Comparison of ENCODE assay signal across 14 mouse cellular contexts in genomic region chr14:117520706-117521105, GRCm38 (mm10).
"Had no signal": no experiment of that assay in that cellular context is flagged by ENCODE, and none has a peak within 500 bp of the region (broad histone marks: within the 10 kb centered on the region; RNA-seq: fewer than 3 reads in every experiment).

No protein-coding gene starts in this region.

- H3K9ac ChIP-seq: limb, embryonic 13.5 days; liver, embryonic 12.5 days; lung, embryonic 14.5 days; midbrain, embryonic 15.5 days; neural tube, embryonic 12.5 days had no signal

- H3K9me3 ChIP-seq: limb, embryonic 13.5 days; liver, embryonic 12.5 days; midbrain, embryonic 15.5 days; neural tube, embryonic 12.5 days had no signal

- H3K4me1 ChIP-seq: liver, embryonic 12.5 days; megakaryocyte, embryonic 14.5 days; midbrain, embryonic 15.5 days; neural tube, embryonic 12.5 days had no signal

- H3K4me2 ChIP-seq: limb, embryonic 13.5 days; liver, embryonic 12.5 days; lung, embryonic 14.5 days; midbrain, embryonic 11.5 days; midbrain, embryonic 15.5 days; neural tube, embryonic 12.5 days had no signal

- DNase-seq: left cerebral cortex, postnatal 4 days; lung, embryonic 14.5 days; lung, postnatal 10 days; lung, postnatal 4 days; thymus, adult 18-20 months; thymus, postnatal 25 days had no signal

- H3K27ac ChIP-seq: limb, embryonic 13.5 days; liver, embryonic 12.5 days; neural tube, embryonic 12.5 days had no signal

- H3K4me3 ChIP-seq: limb, embryonic 13.5 days; liver, embryonic 12.5 days; megakaryocyte, embryonic 14.5 days; midbrain, embryonic 15.5 days; neural tube, embryonic 12.5 days had no signal

- ATAC-seq: hindbrain, embryonic 16.5 days; inflammation-experienced regulatory T-cells, adult 6 months; liver, embryonic 12.5 days; midbrain, embryonic 15.5 days had no signal

- H3K27me3 ChIP-seq: limb, embryonic 13.5 days; liver, embryonic 12.5 days; megakaryocyte, embryonic 14.5 days; midbrain, embryonic 15.5 days; neural tube, embryonic 12.5 days had no signal

- H3K36me3 ChIP-seq: limb, embryonic 13.5 days; liver, embryonic 12.5 days; midbrain, embryonic 15.5 days; neural tube, embryonic 12.5 days had no signal
